Mouse (Mus musculus): ENCODE results near the gene Rhox3h. TPM values are rescaled to one million over a fixed set of nuclear protein-coding genes. Genes with fewer than 3 reads are reported as not detected.
"Not testable (repeated sequence)": the region's sequence is repeated elsewhere in the genome, so short reads cannot be mapped to it uniquely, and the experiment has no call there.

Gene Rhox3h
- polyA plus RNA-seq (2015; fragmentation: Nextera tagmentation; extraction: Ambion mirVana) = not detected in 2 replicates

- H3K27me3 ChIP-seq; H3K27ac ChIP-seq; H3K4me3 ChIP-seq; H3K4me1 ChIP-seq; ATAC-seq (ENCODE audit: borderline replicate concordance, extremely low read depth, low FRiP score, low TSS enrichment); H3K9ac ChIP-seq; H3K36me3 ChIP-seq; H3K9me3 ChIP-seq; H3K4me2 ChIP-seq: not testable (repeated sequence)
- WGBS = 92% methylated on average over 1 of the region's 3 CpGs
Measured at GRCm38 (mm10) chrX:37668664-37669063, at the start of gene Rhox3h. Gene Rhox3h, minus strand, starts transcription at chrX:37668764.

- no peak for ATAC-seq (ENCODE audit: borderline replicate concordance, extremely low read depth, low FRiP score, low TSS enrichment)
- Histone ChIP-seq H3K4me3 (no peak overlapping the region), H3K27me3 (no peaks in the 10 kb centered on the region), H3K27ac (no peak overlapping the region), H3K4me1 (no peaks in the 10 kb centered on the region), H3K9ac (no peak overlapping the region), H3K36me3 (no peaks in the 10 kb centered on the region), H3K4me2 (no peak overlapping the region), H3K9me3 (no peaks in the 10 kb centered on the region)
- WGBS = 56% methylated on average over 3 of the region's 3 CpGs
Measured at GRCm38 (mm10) chrX:37701821-37702387, 33.3 kb upstream of the Rhox3h start.

GRCm38 (mm10) chrX:37692261-37692660 lies 23.7 kb upstream of the Rhox3h start:
- Histone ChIP-seq H3K4me3 (no peak overlapping the region), H3K27me3 (no peaks in the 10 kb centered on the region), H3K9me3 (no peaks in the 10 kb centered on the region), H3K4me1 (no peaks in the 10 kb centered on the region), H3K36me3 (no peaks in the 10 kb centered on the region), H3K9ac (no peak overlapping the region), H3K4me2 (no peak overlapping the region), H3K27ac (no peak overlapping the region)
- WGBS = 64% methylated on average over 2 of the region's 2 CpGs
- no peak for ATAC-seq (ENCODE audit: borderline replicate concordance, extremely low read depth, low FRiP score, low TSS enrichment)

DNA sequence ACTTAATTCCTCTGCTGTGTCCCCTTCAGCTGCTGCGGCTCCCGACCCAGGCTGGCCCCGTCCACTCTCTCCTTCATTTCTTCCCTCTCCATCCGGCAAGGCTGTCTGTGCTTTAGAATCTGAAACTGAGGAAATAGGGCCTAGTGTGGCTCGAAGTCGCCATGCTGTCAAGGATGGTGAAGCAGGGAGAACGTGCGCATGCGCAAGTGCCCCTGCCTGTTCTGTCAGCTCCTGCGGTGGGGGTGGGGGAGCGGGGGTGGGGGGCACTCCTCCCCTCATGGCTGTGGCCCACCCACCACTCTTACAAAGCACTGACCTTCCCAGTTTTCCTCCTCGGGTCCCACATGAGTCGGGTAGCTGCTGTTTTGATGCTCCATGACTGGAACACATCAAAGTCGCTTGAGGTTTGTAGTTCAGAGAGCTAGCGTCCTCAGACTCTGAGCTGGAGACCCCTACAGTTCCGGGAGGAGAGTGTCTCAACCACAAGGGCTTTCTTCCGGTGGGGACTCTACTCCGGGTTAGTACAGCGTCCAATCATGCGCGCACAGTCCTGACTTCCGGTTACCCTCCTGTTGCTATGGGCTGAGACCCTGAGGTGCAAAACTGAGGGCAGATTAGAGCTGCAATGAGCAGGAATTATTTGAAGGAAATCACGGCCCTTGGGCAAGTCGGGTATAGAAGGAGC lies 14.6 kb upstream of the Rhox3h start:
- WGBS = 86% methylated on average over 24 of the region's 24 CpGs

GRCm38 (mm10) chrX:37673177-37673576 lies 4.6 kb upstream of the Rhox3h start, which contains the start of gene Rhox2h:
Gene Rhox2h, minus strand, starts transcription at chrX:37673277.
- H3K9ac ChIP-seq; H3K9me3 ChIP-seq; H3K27ac ChIP-seq; H3K27me3 ChIP-seq; H3K4me3 ChIP-seq; H3K4me1 ChIP-seq; ATAC-seq (ENCODE audit: borderline replicate concordance, extremely low read depth, low FRiP score, low TSS enrichment); H3K4me2 ChIP-seq; H3K36me3 ChIP-seq: not testable (repeated sequence)
- 86% methylated on average over 8 of the region's 8 CpGs for WGBS

More for the DNA sequence above, 14.6 kb upstream of the Rhox3h start:
- Histone ChIP-seq H3K9ac (no peak overlapping the region), H3K9me3 (no peaks in the 10 kb centered on the region), H3K36me3 (no peaks in the 10 kb centered on the region), H3K4me1 (no peaks in the 10 kb centered on the region), H3K4me2 (no peak overlapping the region), H3K27ac (no peak overlapping the region), H3K4me3 (no peak overlapping the region), H3K27me3 (no peaks in the 10 kb centered on the region)
- no peak for ATAC-seq (ENCODE audit: borderline replicate concordance, extremely low read depth, low FRiP score, low TSS enrichment)

DNA sequence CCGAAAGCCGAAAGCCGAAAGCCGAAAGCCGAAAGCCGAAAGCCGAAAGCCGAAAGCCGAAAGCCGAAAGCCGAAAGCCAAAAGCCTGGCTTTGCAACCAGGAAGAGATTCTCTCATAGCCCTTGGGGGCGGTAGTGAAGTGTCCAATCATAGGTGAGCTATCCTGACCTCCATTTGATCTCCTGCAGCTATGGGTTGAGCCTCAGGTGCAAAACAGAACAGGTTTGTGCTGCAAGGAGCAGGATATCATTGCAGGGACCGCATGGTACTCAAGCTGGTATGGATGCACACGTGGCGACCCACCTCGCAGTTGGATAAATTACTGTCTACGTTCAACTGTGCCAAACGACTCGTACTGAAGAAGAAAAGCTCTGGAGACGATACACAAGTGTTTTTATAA lies 17.3 kb downstream of the Rhox3h start, which contains the start of gene Rhox4g:
Rhox4g (minus strand) TSS at position 101 of the 400 bp plus-strand sequence.
- not testable (repeated sequence) for H3K4me2 ChIP-seq; ATAC-seq (ENCODE audit: borderline replicate concordance, extremely low read depth, low FRiP score, low TSS enrichment); H3K9ac ChIP-seq; H3K27ac ChIP-seq; H3K4me3 ChIP-seq; H3K27me3 ChIP-seq; H3K4me1 ChIP-seq; H3K9me3 ChIP-seq; H3K36me3 ChIP-seq
- 93% methylated on average over 17 of the region's 20 CpGs for WGBS

- H3K9me3 ChIP-seq; H3K4me2 ChIP-seq; H3K36me3 ChIP-seq; H3K27ac ChIP-seq; H3K4me1 ChIP-seq; ATAC-seq (ENCODE audit: borderline replicate concordance, extremely low read depth, low FRiP score, low TSS enrichment); H3K27me3 ChIP-seq; H3K4me3 ChIP-seq; H3K9ac ChIP-seq: not testable (repeated sequence)
- WGBS = 91% methylated on average over 6 of the region's 6 CpGs
Measured at GRCm38 (mm10) chrX:37643370-37643769, 25.2 kb downstream of the Rhox3h start, which contains the start of gene Rhox2g. Gene Rhox2g, minus strand, starts transcription at chrX:37643470.

DNA sequence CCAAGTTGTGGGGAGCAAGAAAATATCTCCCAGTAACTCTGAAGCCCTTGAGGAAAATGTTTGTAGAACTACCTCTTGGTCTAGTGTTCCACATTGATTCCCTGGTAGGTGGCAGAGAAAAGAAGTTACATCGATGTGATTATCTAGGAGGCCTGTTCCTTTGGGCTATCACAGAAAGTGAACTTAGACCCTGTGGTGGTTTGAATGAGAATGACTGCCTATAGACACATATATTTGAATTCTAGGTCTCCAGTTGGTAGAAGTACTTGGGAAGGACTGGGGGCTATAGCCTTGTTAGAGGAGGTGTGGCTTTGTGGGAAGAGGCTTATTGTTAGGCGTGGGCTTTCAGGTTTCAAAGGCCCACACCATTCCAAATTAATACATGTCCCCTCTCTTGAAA lies 40.1 kb downstream of the Rhox3h start, which contains the start of gene Rhox3g:
Rhox3g (minus strand) TSS at position 101 of the 400 bp plus-strand sequence.
- WGBS = 77% methylated on average over 2 of the region's 2 CpGs
- H3K4me3 ChIP-seq; H3K27ac ChIP-seq; H3K4me1 ChIP-seq; H3K4me2 ChIP-seq; H3K9ac ChIP-seq; H3K36me3 ChIP-seq; ATAC-seq (ENCODE audit: borderline replicate concordance, extremely low read depth, low FRiP score, low TSS enrichment); H3K9me3 ChIP-seq; H3K27me3 ChIP-seq: not testable (repeated sequence)

Other genes starting within 250 kb of the Rhox3h start
- gene Rhox4b, start 236.3 kb downstream of the Rhox3h start, polyA plus RNA-seq (2015; fragmentation: Nextera tagmentation; extraction: Ambion mirVana) = 0.10 TPM in 1 of 2 replicates, not detected in the other
- gene Rhox2c, start 215.1 kb downstream of the Rhox3h start, polyA plus RNA-seq (2015; fragmentation: Nextera tagmentation; extraction: Ambion mirVana) = not detected in 2 replicates
- gene Rhox3c, start 210.2 kb downstream of the Rhox3h start, polyA plus RNA-seq (2015; fragmentation: Nextera tagmentation; extraction: Ambion mirVana) = not detected in 2 replicates
- not detected in 2 replicates for gene Rhox4c, start 188.4 kb downstream of the Rhox3h start, polyA plus RNA-seq (2015; fragmentation: Nextera tagmentation; extraction: Ambion mirVana)
- gene Rhox2d, start 175.3 kb downstream of the Rhox3h start, polyA plus RNA-seq (2015; fragmentation: Nextera tagmentation; extraction: Ambion mirVana) = not detected in 2 replicates
- gene Rhox4d, start 154.4 kb downstream of the Rhox3h start, polyA plus RNA-seq (2015; fragmentation: Nextera tagmentation; extraction: Ambion mirVana) = not detected in 2 replicates
- not detected in 2 replicates for gene Rhox2e, start 138.3 kb downstream of the Rhox3h start, polyA plus RNA-seq (2015; fragmentation: Nextera tagmentation; extraction: Ambion mirVana)
- gene Rhox3e, start 126.7 kb downstream of the Rhox3h start, polyA plus RNA-seq (2015; fragmentation: Nextera tagmentation; extraction: Ambion mirVana) = not detected in 2 replicates
- gene Rhox4e, start 111.4 kb downstream of the Rhox3h start, polyA plus RNA-seq (2015; fragmentation: Nextera tagmentation; extraction: Ambion mirVana) = not detected in 2 replicates
- gene Rhox2f, start 97.4 kb downstream of the Rhox3h start, polyA plus RNA-seq (2015; fragmentation: Nextera tagmentation; extraction: Ambion mirVana) = not detected in 2 replicates
- gene Rhox3f, start 87.8 kb downstream of the Rhox3h start, polyA plus RNA-seq (2015; fragmentation: Nextera tagmentation; extraction: Ambion mirVana) = not detected in 2 replicates
- not detected in 2 replicates for gene Rhox4f, start 61.1 kb downstream of the Rhox3h start, polyA plus RNA-seq (2015; fragmentation: Nextera tagmentation; extraction: Ambion mirVana)
- not detected in 2 replicates for gene Rhox3g, start 40.2 kb downstream of the Rhox3h start, polyA plus RNA-seq (2015; fragmentation: Nextera tagmentation; extraction: Ambion mirVana)
- not detected in 2 replicates for gene Rhox2g, start 25.3 kb downstream of the Rhox3h start, polyA plus RNA-seq (2015; fragmentation: Nextera tagmentation; extraction: Ambion mirVana)
- gene Rhox4g, start 17.4 kb downstream of the Rhox3h start, polyA plus RNA-seq (2015; fragmentation: Nextera tagmentation; extraction: Ambion mirVana) = not detected in 2 replicates
- gene Rhox2h, start 4.5 kb upstream of the Rhox3h start, polyA plus RNA-seq (2015; fragmentation: Nextera tagmentation; extraction: Ambion mirVana) = not detected in 2 replicates
- gene Rhox5, start 136.1 kb upstream of the Rhox3h start, polyA plus RNA-seq (2015; fragmentation: Nextera tagmentation; extraction: Ambion mirVana) = 3.2 and 3.5 TPM in 2 replicates
- gene Rhox6, start 158.1 kb upstream of the Rhox3h start, polyA plus RNA-seq (2015; fragmentation: Nextera tagmentation; extraction: Ambion mirVana) = not detected in 2 replicates
- not detected in 2 replicates for gene Rhox7a, start 162.9 kb upstream of the Rhox3h start, polyA plus RNA-seq (2015; fragmentation: Nextera tagmentation; extraction: Ambion mirVana)
- not detected in 2 replicates for gene Rhox8, start 210.2 kb upstream of the Rhox3h start, polyA plus RNA-seq (2015; fragmentation: Nextera tagmentation; extraction: Ambion mirVana)
- not detected in 2 replicates for gene Rhox7b, start 228.5 kb upstream of the Rhox3h start, polyA plus RNA-seq (2015; fragmentation: Nextera tagmentation; extraction: Ambion mirVana)
- not detected in 2 replicates for gene Rhox9, start 233.0 kb upstream of the Rhox3h start, polyA plus RNA-seq (2015; fragmentation: Nextera tagmentation; extraction: Ambion mirVana)

Measured in lung, embryonic 15.5 days (tissue).